Mouse (Mus musculus) liver, embryonic 14.5 days (tissue): ENCODE results near the gene Mvb12a. TPM values are rescaled to one million over a fixed set of nuclear protein-coding genes. Genes with fewer than 3 reads are reported as not detected.

ENCODE experiments used
- ATAC-seq: fragments of 200-750 bp; cut with Nextera tagmentation; 2 replicates; pipeline ENCODE4 v1.8.0; 2017; ENCODE audit warnings: moderate number of reproducible peaks, mild to moderate bottlenecking, moderate library complexity; ENCODE audit not compliant: insufficient read depth
- DNase-seq, 3 experiments: peaks; one replicate each; pipeline ENCODE4 v3.0.0-alpha.2; 2012 to 2013; ENCODE audit warnings: low read depth in 3 of 3, low spot score in 3 of 3
- H3K27ac ChIP-seq: fragments of 300-500 bp; sonication (generic); 2 replicates; pipeline ENCODE4 v1.5.1; 2014; ENCODE audit warnings: moderate library complexity, mild to moderate bottlenecking, control low read depth, inconsistent platforms
- H3K27me3 ChIP-seq: fragments of 300-500 bp; sonication (generic); 2 replicates; pipeline ENCODE4 v1.6.1; 2014; ENCODE audit warnings: mild to moderate bottlenecking, low read length, moderate library complexity; ENCODE audit not compliant: control insufficient read depth, insufficient read depth
- H3K36me3 ChIP-seq: fragments of 300-500 bp; sonication (generic); replicated peaks from 2 replicates; pipeline ENCODE4 v1.6.1; 2014; ENCODE audit warnings: low read depth; ENCODE audit not compliant: control insufficient read depth, insufficient read depth
- H3K4me1 ChIP-seq, 2 experiments: fragments of 200-500 bp in 1 of 2; fragments of 300-500 bp in 1 of 2; sonication (generic) in 1 of 2; replicated peaks; 2 replicates each; pipeline ENCODE4 v1.6.1; 2012 to 2014; ENCODE audit warnings: antibody characterized with exemption in 1 of 2, inconsistent platforms in 1 of 2, low read length in 1 of 2; ENCODE audit not compliant: control insufficient read depth in 2 of 2, insufficient read depth in 2 of 2
- H3K4me2 ChIP-seq: fragments of 300-500 bp; sonication (generic); 2 replicates; pipeline ENCODE4 v1.6.1; 2014; ENCODE audit warnings: low read depth, mild to moderate bottlenecking, control low read depth, moderate library complexity
- H3K4me3 ChIP-seq, 2 experiments: fragments of 200-500 bp in 1 of 2; fragments of 300-500 bp in 1 of 2; sonication (generic) in 1 of 2; 2 replicates each; pipeline ENCODE4 v1.5.1; 2012 to 2014; ENCODE audit warnings: low read depth in 2 of 2, low read length in 2 of 2, mild to moderate bottlenecking in 2 of 2, control low read depth in 1 of 2, inconsistent platforms in 1 of 2, moderate library complexity in 1 of 2; ENCODE audit not compliant: insufficient read depth in 1 of 2
- H3K9ac ChIP-seq: fragments of 300-500 bp; sonication (generic); replicated peaks from 2 replicates; pipeline ENCODE4 v1.6.1; 2014; ENCODE audit warnings: mild to moderate bottlenecking, control low read depth, moderate library complexity
- H3K9me3 ChIP-seq: fragments of 300-500 bp; sonication (generic); 2 replicates; pipeline ENCODE4 v1.6.1; 2016; ENCODE audit warnings: low read length, mixed read lengths; ENCODE audit not compliant: control insufficient read depth
- CTCF ChIP-seq: IDR thresholded peaks from 2 replicates; pipeline ENCODE4 v1.5.1; 2016; ENCODE audit warnings: antibody characterized with exemption, low read depth, control low read depth
- EP300 ChIP-seq: IDR thresholded peaks from 2 replicates; pipeline ENCODE4 v1.6.1; 2016; ENCODE audit warnings: antibody characterized with exemption, low read depth
- WGBS: fragments of 180-500 bp; shearing (Covaris S2); extraction: QIAGEN DNeasy Blood & Tissue Kit; methylation state at CpG from one replicate; pipeline ENCODE4 v1.1.7; 2014; ENCODE audit not compliant: insufficient replicate concordance; 5-methylcytosine and 5-hydroxymethylcytosine counted together
- polyA plus RNA-seq, 2 experiments: library from polyadenylated mRNA; depleted of rRNA in 1 of 2; stranded (reverse) in 1 of 2; unstranded in 1 of 2; fragments of >200 nt; fragmentation: Nextera tagmentation in 1 of 2; extraction: Ambion mirVana in 1 of 2; gene quantifications; 2 replicates each; pipeline versions ENCODE4 v1.2.1 to v1.2.3; 2012 to 2014

Gene Mvb12a
- polyA plus RNA-seq, 2 experiments, result 25.6 to 31.1 TPM

- WGBS, result 62% methylated on average over 7 of the region's 7 CpGs
- ATAC-seq, result no peak
Observed at GRCm38 (mm10) chr8:71574426-71574825, 31.7 kb downstream of the Mvb12a start.

GRCm38 (mm10) chr8:71575020-71575419 is 32.3 kb downstream of the Mvb12a start:
- no peak for ATAC-seq
- H3K36me3 ChIP-seq, result no peaks in the 10 kb centered on the region
- no peak overlapping the region for H3K27ac ChIP-seq
- no peaks in the 10 kb centered on the region; the same call in 1 of the 2 replicates for H3K27me3 ChIP-seq
- H3K9me3 ChIP-seq, result no peaks in the 10 kb centered on the region
- WGBS, result 56% methylated on average over 1 of the region's 1 CpGs
- peaks cover 0 to 6% of the 10 kb centered on the region in 2 experiments; a peak in 3 of 4 replicates for H3K4me1 ChIP-seq
- H3K4me2 ChIP-seq, result no peak overlapping the region
- TF ChIP-seq CTCF (no peak), EP300 (no peak)
- H3K4me3 ChIP-seq, result no peak overlapping the region
- H3K9ac ChIP-seq, result no peak overlapping the region
- no peak for DNase-seq

More at GRCm38 (mm10) chr8:71574426-71574825, 31.7 kb downstream of the Mvb12a start:
- no peak overlapping the region for H3K27ac ChIP-seq
- no peak overlapping the region for H3K4me2 ChIP-seq
- peaks cover 3% of the 10 kb centered on the region for H3K27me3 ChIP-seq
- no peaks in the 10 kb centered on the region for H3K9me3 ChIP-seq
- H3K4me1 ChIP-seq, result peaks cover 3 to 7% of the 10 kb centered on the region in 2 experiments
- H3K9ac ChIP-seq, result no peak overlapping the region
- TF ChIP-seq CTCF, result no peak
- no peak for TF ChIP-seq EP300
- no peak for DNase-seq
- H3K4me3 ChIP-seq, result no peak overlapping the region
- no peaks in the 10 kb centered on the region for H3K36me3 ChIP-seq

- H3K4me1 ChIP-seq, result no peaks in the 10 kb centered on the region
- H3K36me3 ChIP-seq, result no peaks in the 10 kb centered on the region
- DNase-seq (no peak), ATAC-seq (no peak)
- H3K9me3 ChIP-seq, result no peaks in the 10 kb centered on the region
- H3K27me3 ChIP-seq, result no peaks in the 10 kb centered on the region
- 39% methylated on average over 4 of the region's 4 CpGs for WGBS
- no peak for TF ChIP-seq EP300
- TF ChIP-seq CTCF, result no peak
- H3K27ac ChIP-seq, result no peak overlapping the region
- H3K4me3 ChIP-seq, result no peak overlapping the region
- no peak overlapping the region for H3K9ac ChIP-seq
- H3K4me2 ChIP-seq, result no peak overlapping the region
Observed at GRCm38 (mm10) chr8:71577856-71578387, 35.2 kb downstream of the Mvb12a start.

GRCm38 (mm10) chr8:71579009-71579408 is 36.3 kb downstream of the Mvb12a start:
- Histone ChIP-seq H3K4me1 (no peaks in the 10 kb centered on the region), H3K9me3 (no peaks in the 10 kb centered on the region), H3K36me3 (no peaks in the 10 kb centered on the region), H3K27me3 (no peaks in the 10 kb centered on the region), H3K9ac (no peak overlapping the region), H3K4me3 (no peak overlapping the region), H3K4me2 (no peak overlapping the region), H3K27ac (no peak overlapping the region)
- no peak for DNase-seq
- WGBS, result 39% methylated on average over 1 of the region's 1 CpGs
- TF ChIP-seq CTCF (no peak), EP300 (no peak)
- ATAC-seq, result no peak

- Histone ChIP-seq H3K4me2 (no peak overlapping the region), H3K4me1 (no peaks in the 10 kb centered on the region), H3K4me3 (no peak overlapping the region), H3K36me3 (no peaks in the 10 kb centered on the region), H3K27ac (no peak overlapping the region), H3K9ac (no peak overlapping the region), H3K27me3 (no peaks in the 10 kb centered on the region), H3K9me3 (no peaks in the 10 kb centered on the region)
- TF ChIP-seq EP300, result no peak
- TF ChIP-seq CTCF, result no peak
- 77% methylated on average over 14 of the region's 14 CpGs for WGBS
- DNase-seq (no peak), ATAC-seq (no peak)
Observed at GRCm38 (mm10) chr8:71579476-71579875, 36.8 kb downstream of the Mvb12a start.
